Comparison of ENCODE assay signal across 30 mouse cellular contexts in genomic region chr12:12964856-12965255, GRCm38 (mm10). TPM values are rescaled to one million over a fixed set of nuclear protein-coding genes. Genes with fewer than 3 reads are reported as not detected.
"Had no signal": no experiment of that assay in that cellular context is flagged by ENCODE, and none has a peak within 500 bp of the region (broad histone marks: within the 10 kb centered on the region; RNA-seq: fewer than 3 reads in every experiment).

No protein-coding gene starts in this region.

- DNase-seq: heart, postnatal 14 days; heart, postnatal 36 days; heart, postnatal 4 days; kidney, adult 11 months; kidney, adult 18-20 months; kidney, adult 2 months; kidney, adult 8-10 months; kidney, adult 9 months; kidney, postnatal 10 days; kidney, postnatal 14 days; kidney, postnatal 25 days; kidney, postnatal 36 days; kidney, postnatal 4 days; layer of hippocampus, adult 9-11 months; layer of hippocampus, postnatal 36 days had no signal

- H3K27ac ChIP-seq: heart, embryonic 13.5 days; heart, embryonic 15.5 days; hindbrain, embryonic 10.5 days; hindbrain, embryonic 12.5 days; hindbrain, embryonic 13.5 days; hindbrain, embryonic 14.5 days; hindbrain, embryonic 15.5 days; hindbrain, postnatal 0 days; intestine, embryonic 15.5 days; kidney, embryonic 15.5 days; kidney, postnatal 0 days; layer of hippocampus, adult 2 months; left cerebral cortex, adult 2 months had no signal

- H3K9me3 ChIP-seq: heart, embryonic 12.5 days; heart, embryonic 15.5 days; hindbrain, embryonic 10.5 days; hindbrain, embryonic 12.5 days; hindbrain, embryonic 13.5 days; hindbrain, embryonic 15.5 days; intestine, embryonic 15.5 days; kidney, embryonic 15.5 days had no signal

- H3K4me3 ChIP-seq: heart, embryonic 12.5 days; heart, embryonic 13.5 days; heart, embryonic 15.5 days; hindbrain, embryonic 10.5 days; hindbrain, embryonic 12.5 days; hindbrain, embryonic 13.5 days; hindbrain, embryonic 15.5 days; intestine, embryonic 15.5 days; kidney, embryonic 15.5 days; layer of hippocampus, adult 2 months; left cerebral cortex, adult 2 months had no signal

- H3K27me3 ChIP-seq: heart, embryonic 12.5 days; heart, embryonic 13.5 days; heart, embryonic 15.5 days; hindbrain, embryonic 12.5 days; hindbrain, embryonic 13.5 days; hindbrain, embryonic 15.5 days; intestine, embryonic 15.5 days; kidney, embryonic 15.5 days had no signal

- H3K4me1 ChIP-seq: heart, embryonic 12.5 days; heart, embryonic 13.5 days; heart, embryonic 15.5 days; hindbrain, embryonic 10.5 days; hindbrain, embryonic 12.5 days; hindbrain, embryonic 13.5 days; hindbrain, embryonic 15.5 days; intestine, embryonic 15.5 days; kidney, embryonic 15.5 days had no signal

- H3K36me3 ChIP-seq: heart, embryonic 12.5 days; heart, embryonic 13.5 days; heart, embryonic 15.5 days; hindbrain, embryonic 10.5 days; hindbrain, embryonic 12.5 days; hindbrain, embryonic 13.5 days; hindbrain, embryonic 15.5 days; intestine, embryonic 15.5 days; kidney, embryonic 15.5 days had no signal

RNA-seq across cellular contexts. Expression of gene Mycn, which starts 23.1 kb away (rescaled TPM):
- polyA plus RNA-seq: inflammation-experienced regulatory T-cells, adult 6 months had no signal
